33 mouse cellular contexts compared by ENCODE assay signal in the genomic region with DNA sequence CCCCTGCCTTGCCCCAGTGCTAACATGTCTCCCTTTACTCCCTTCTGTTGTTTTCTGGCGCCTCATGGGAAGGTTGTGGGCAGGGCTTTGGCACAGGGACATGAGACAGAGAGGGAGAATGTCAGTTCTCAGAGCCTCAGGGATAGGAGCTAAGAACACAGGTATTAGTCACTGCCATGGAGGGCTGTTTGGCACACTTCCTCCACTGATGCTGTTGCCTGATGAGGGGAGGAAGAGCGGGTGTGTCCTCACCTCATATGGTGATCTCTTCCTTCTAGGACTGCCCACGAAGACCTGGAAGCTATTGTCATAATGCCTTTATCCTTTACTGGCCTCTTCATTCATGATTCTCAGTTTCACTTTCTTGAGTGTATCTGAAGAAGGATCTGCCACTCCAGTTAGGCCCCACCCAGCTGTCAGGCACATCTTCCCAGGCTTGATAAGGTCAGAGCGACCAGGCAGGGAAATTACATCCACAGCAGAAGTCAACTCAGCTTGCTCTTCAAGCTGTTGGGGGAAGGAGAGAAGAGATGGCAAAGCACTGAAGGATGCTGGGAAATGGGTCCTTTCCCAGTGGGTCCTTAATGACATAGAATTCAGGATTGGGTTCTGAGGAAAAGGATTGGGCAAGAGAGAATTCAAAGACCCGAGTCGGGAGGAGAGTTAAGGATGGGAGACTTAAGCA. TPM values are rescaled to one million over a fixed set of nuclear protein-coding genes. Genes with fewer than 3 reads are reported as not detected.
DNase-seq lines count a peak whose midpoint lies in the region; ATAC-seq lines count a peak whose summit lies in the region.
"Had no signal": no experiment of that assay in that cellular context is flagged by ENCODE, and none has a peak within 500 bp of the region (broad histone marks: within the 10 kb centered on the region; RNA-seq: fewer than 3 reads in every experiment).

A gene (plus strand): TSS at position 635 of the 685 bp plus-strand sequence.

- WGBS in limb, embryonic 10.5 days = 81% methylated on average over 6 of the region's 6 CpGs

- peak within 1 kb of the TSS; percentile 35 for H3K4me3 ChIP-seq in megakaryocyte, embryonic 14.5 days (replicated peaks)
- H3K4me3 ChIP-seq in limb, embryonic 10.5 days = no peak within 1 kb of the TSS
- H3K4me3 ChIP-seq: embryonic facial prominence, embryonic 12.5 days; embryonic facial prominence, embryonic 15.5 days; forebrain, embryonic 12.5 days; forebrain, embryonic 15.5 days; heart, embryonic 10.5 days; heart, embryonic 13.5 days; hindbrain, embryonic 12.5 days; hindbrain, embryonic 15.5 days had no signal

- DNase-seq in NIH3T3 (ENCODE audit: low read depth) = peak; percentile 38
- DNase-seq in limb, embryonic 10.5 days (ENCODE audit: low spot score) = peak; percentile 12
- DNase-seq in embryo, embryonic 11 days = no peak
- DNase-seq in layer of hippocampus, adult 8-10 months (ENCODE audit: low spot score in 2 of 2) = no peak
- no peak for DNase-seq in retina, embryonic 14.5 days (ENCODE audit: low spot score)
- DNase-seq: adrenal gland, adult 2 months; adrenal gland, postnatal 14 days; cerebellum, adult 11-12 months; cerebellum, adult 8-10 months; cerebellum, postnatal 10 days; cerebellum, postnatal 36 days; gastrocnemius, postnatal 10 days; gastrocnemius, postnatal 36 days; heart, adult 18-20 months; heart, postnatal 14 days; heart, postnatal 4 days had no signal

- ATAC-seq in megakaryocyte, adult 5-6 weeks (ENCODE audit: poor library complexity, severe bottlenecking) = no peak
- ATAC-seq: forebrain, embryonic 15.5 days; intestine, postnatal 0 days had no signal

- no peak within 1 kb of the TSS for H3K27ac ChIP-seq in limb, embryonic 10.5 days
- H3K27ac ChIP-seq: embryonic facial prominence, embryonic 12.5 days; embryonic facial prominence, embryonic 15.5 days; forebrain, embryonic 12.5 days; forebrain, embryonic 15.5 days; heart, embryonic 10.5 days; heart, embryonic 13.5 days; hindbrain, embryonic 12.5 days; hindbrain, embryonic 15.5 days had no signal

- no peaks in the 10 kb centered on the region for H3K9me3 ChIP-seq in megakaryocyte, embryonic 14.5 days
- H3K9me3 ChIP-seq in limb, embryonic 10.5 days (replicated peaks) = no peaks in the 10 kb centered on the region
- H3K9me3 ChIP-seq: embryonic facial prominence, embryonic 12.5 days; embryonic facial prominence, embryonic 15.5 days; forebrain, embryonic 12.5 days; forebrain, embryonic 15.5 days; heart, embryonic 10.5 days; heart, embryonic 13.5 days; hindbrain, embryonic 12.5 days; hindbrain, embryonic 15.5 days had no signal

- no peaks in the 10 kb centered on the region for H3K36me3 ChIP-seq in megakaryocyte, embryonic 14.5 days (replicated peaks; ENCODE audit: low read length)
- no peaks in the 10 kb centered on the region for H3K36me3 ChIP-seq in limb, embryonic 10.5 days
- H3K36me3 ChIP-seq: embryonic facial prominence, embryonic 12.5 days; embryonic facial prominence, embryonic 15.5 days; forebrain, embryonic 12.5 days; forebrain, embryonic 15.5 days; heart, embryonic 10.5 days; heart, embryonic 13.5 days; hindbrain, embryonic 12.5 days; hindbrain, embryonic 15.5 days had no signal

- peaks cover 50% of the 10 kb centered on the region for H3K4me1 ChIP-seq in megakaryocyte, embryonic 14.5 days
- 0 out of 2 replicates have a peak, but pooled peaks cover 3% of the 10 kb centered on the region for H3K4me1 ChIP-seq in limb, embryonic 10.5 days
- H3K4me1 ChIP-seq: embryonic facial prominence, embryonic 12.5 days; embryonic facial prominence, embryonic 15.5 days; forebrain, embryonic 12.5 days; forebrain, embryonic 15.5 days; hindbrain, embryonic 12.5 days; hindbrain, embryonic 15.5 days had no signal

- peaks cover 14% of the 10 kb centered on the region for H3K27me3 ChIP-seq in megakaryocyte, embryonic 14.5 days (replicated peaks)
- no peaks in the 10 kb centered on the region for H3K27me3 ChIP-seq in limb, embryonic 10.5 days (ENCODE audit: low read depth, poor library complexity, severe bottlenecking)
- H3K27me3 ChIP-seq: embryonic facial prominence, embryonic 12.5 days; embryonic facial prominence, embryonic 15.5 days; forebrain, embryonic 12.5 days; forebrain, embryonic 15.5 days; heart, embryonic 13.5 days; hindbrain, embryonic 12.5 days; hindbrain, embryonic 15.5 days had no signal

RNA-seq across cellular contexts. Expression of the gene that starts here (rescaled TPM):
- polyA plus RNA-seq in megakaryocyte, embryonic 14.5 days (2012; ENCODE audit: insufficient read depth, low replicate concordance) = not detected in 2 replicates
- not detected in 2 replicates for total RNA-seq in megakaryocyte, adult 5-6 weeks (2015)
- not detected in 2 replicates for total RNA-seq in megakaryocyte, adult 5-6 weeks (2017)
- not detected in 2 replicates for polyA plus RNA-seq in limb, embryonic 10.5 days (2016; fragmentation: Nextera tagmentation; extraction: Ambion mirVana)
- not detected for total RNA-seq in layer of hippocampus, adult 8-10 months (2022)
- total RNA-seq: ES-E14; gastrocnemius, adult 18-20 months; gastrocnemius, postnatal 36 days; heart, adult 18-20 months; heart, postnatal 14 days had no signal
- polyA plus RNA-seq: adrenal gland, adult 2 months; brain, embryonic 14.5 days; cortical plate, adult 2 months; embryonic facial prominence, embryonic 12.5 days; forebrain, embryonic 12.5 days; forebrain, embryonic 15.5 days; heart, embryonic 10.5 days; heart, embryonic 13.5 days; heart, embryonic 16.5 days; hindbrain, embryonic 12.5 days; hindbrain, embryonic 15.5 days; intestine, embryonic 14.5 days; intestine, postnatal 0 days had no signal

Comparison
In these comparisons a context has a peak if more than half of its experiments do, and no peak if none do; other contexts are left out.
1. Peak in DNase-seq in limb, embryonic 10.5 days; RNA of the gene not detected or under 1 TPM.